Mouse (Mus musculus): ENCODE data around the gene Csf2rb.

The Csf2rb gene

DNA sequence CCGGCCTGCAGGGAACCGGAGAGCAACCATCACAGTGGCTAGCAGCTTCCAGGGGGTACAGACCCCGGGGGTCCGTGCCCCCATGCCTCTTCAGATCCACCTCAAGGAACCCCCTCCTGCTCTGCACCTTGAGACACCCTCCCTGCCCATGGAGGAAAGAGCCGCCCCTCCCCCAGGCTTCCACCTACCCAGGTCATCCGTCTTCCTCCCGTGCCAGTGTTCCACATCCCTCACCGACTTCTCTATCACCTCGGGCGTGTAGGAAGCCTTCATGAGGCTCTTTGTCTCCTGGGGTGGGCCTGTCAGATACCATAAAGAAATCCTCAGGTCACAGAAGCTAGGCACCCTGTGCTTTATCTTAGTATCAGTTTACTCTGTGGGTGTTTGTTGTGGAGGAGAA is 53.0 kb downstream of the Csf2rb start:
- DNase-seq (ENCODE audit: low read depth, low spot score), result no peak

DNA sequence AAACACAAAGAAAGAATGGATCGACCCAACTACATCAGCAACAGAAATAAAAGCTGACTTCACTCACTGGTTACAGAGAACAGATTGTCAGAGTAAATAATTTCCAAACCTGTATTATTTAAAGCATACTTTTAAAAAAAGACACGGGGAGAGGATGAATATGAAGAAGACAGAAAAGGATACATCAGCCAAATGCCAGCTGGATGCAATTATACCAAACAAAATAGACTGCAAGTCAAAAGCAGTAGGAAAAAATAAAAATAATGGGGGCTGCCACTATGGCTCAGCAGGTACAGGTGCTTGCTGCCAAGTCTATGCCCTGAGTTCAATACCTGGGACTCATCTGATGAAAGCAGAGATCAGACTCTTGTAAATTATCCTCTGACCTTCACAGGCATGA is 54.7 kb downstream of the Csf2rb start:
- no peak for DNase-seq (ENCODE audit: low read depth, low spot score)

DNA sequence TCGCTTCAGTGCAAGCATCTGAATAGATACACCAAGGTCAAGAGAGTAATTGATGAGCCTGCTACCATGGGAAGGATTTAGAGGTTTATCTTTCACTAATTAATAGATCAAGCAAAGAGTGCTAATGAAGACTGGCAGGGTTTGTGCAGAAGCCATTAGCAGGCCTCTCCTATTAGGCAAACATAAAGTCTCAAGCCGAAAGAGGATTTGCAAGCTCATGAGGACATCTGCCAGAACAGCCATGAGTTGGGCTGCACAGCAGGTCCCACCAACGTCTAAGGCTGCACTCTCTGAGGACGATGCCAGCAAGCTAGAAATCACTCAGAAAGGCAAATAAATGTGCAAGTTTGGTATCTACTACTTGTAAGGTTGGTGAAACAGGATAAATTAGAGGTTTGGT is 55.2 kb downstream of the Csf2rb start:
- no peak for DNase-seq (ENCODE audit: low read depth, low spot score)

DNA sequence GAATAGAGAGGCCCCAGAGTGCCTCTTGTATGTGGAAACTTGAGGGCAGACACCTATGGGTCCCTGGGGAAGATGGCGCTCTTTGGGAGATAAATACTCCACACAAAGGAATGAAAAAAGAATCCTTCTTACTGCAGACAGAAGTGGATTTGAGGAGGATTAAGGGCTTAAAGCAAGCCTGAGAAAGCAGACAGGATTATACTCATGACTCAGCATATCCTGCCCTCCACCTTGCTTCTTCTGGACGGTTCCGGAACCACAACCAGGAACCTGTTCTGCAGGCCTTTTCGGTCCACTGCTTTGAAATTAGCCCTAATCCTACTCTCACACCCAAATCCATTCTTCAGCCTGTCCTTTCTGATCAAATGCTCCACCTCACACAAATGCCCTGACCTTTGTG is 56.6 kb downstream of the Csf2rb start:
- no peak for DNase-seq (ENCODE audit: low read depth, low spot score)

- no peak for DNase-seq (ENCODE audit: low read depth, low spot score)
Observed at GRCm38 (mm10) chr15:78383450-78384219, 58.1 kb downstream of the Csf2rb start.

DNA sequence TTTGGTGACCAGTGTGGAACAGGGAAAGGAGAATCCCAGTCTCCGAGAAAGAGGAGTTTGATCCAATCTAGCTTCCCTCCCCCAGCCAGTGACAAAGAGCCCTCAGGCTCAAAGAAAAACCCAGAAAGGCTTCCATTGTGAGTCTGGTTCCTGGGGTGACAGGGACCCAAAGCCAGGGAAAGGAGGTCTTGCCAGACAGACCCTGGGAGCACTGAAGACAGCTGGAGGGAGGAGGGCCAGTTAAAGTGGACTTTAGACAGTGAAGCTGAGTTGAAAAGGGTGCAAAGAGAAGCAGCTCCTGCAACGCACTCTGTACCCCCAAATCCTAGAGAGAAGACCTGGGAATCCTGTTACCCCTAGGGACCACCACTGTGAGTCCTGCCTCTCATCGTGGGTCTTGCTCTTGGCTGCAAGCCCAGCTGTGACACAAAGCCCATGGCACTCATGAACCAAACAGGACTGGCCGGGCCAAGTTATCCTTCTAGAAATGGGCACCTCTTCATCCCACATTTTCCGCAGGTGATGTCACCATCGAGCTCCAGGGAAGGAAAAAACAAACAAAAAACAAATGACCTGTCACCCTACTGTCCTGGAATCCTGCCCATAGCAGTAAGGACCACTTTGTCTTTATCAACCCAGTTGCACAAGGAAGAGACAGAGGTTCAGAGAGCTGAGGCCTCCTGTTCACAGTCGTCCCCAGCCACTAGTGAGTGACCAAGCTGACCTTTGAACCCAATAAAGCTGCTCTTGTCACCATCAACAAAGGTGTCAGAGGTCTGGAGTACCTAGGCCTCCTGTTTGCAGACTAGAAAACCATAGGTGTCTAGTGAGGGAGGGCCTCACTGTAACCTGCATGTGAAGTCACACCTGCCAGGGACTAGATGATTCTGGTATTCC is 58.9 kb downstream of the Csf2rb start:
- no peak for DNase-seq (ENCODE audit: low read depth, low spot score)

GRCm38 (mm10) chr15:78385564-78385963 is 60.0 kb downstream of the Csf2rb start:
- no peak for DNase-seq (ENCODE audit: low read depth, low spot score)

GRCm38 (mm10) chr15:78390855-78391254 is 65.3 kb downstream of the Csf2rb start:
- no peak for DNase-seq (ENCODE audit: low read depth, low spot score)

- DNase-seq (ENCODE audit: low read depth, low spot score), result no peak
Observed at GRCm38 (mm10) chr15:78395478-78395962, 70.0 kb downstream of the Csf2rb start, which contains the start of gene Tex33. Gene Tex33 (minus strand): TSS chr15:78395912.

DNA sequence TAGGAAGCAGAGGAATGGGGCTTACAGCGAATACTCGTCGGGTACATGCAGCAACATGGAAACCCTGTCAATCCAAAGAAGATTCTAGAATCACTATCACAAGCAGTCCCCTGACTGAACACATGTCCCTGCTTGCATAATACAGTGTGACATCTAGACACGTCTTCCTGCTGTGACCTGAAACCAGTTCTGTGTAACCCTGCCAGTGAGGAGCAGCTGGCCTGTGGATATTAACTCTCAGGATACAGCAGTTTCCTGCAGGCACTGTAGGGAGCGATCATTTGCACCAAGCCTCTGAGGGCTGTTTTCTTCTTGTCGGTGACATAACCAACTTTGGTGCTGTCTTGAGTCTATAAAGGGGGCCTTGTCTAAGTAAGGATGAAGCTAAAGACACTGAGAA is 75.8 kb downstream of the Csf2rb start:
- DNase-seq (ENCODE audit: low read depth, low spot score), result peak; percentile 89

- DNase-seq (ENCODE audit: low read depth, low spot score), result peak; percentile 84
Observed at GRCm38 (mm10) chr15:78401921-78402320, 76.4 kb downstream of the Csf2rb start.

DNA sequence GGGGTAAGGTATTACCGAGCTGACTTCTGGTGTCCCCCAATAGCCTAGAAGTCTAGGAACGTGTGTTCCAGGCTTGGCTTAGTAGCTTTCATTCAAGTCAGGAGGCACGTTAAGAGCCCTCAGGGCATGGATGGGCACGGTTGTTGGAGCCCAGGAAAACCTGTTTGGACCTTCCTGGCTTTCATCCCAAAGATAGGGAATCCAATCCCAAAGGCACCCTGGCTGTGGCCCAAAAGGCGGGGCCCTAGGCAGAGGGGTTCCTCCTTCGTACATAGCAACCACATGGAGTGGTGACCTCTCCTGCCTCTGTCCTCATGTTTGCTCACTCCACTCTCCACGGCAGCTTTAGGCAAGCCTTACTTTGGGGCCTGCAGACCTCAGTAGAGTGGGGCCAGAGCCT is 76.9 kb downstream of the Csf2rb start:
- no peak for DNase-seq (ENCODE audit: low read depth, low spot score)

DNA sequence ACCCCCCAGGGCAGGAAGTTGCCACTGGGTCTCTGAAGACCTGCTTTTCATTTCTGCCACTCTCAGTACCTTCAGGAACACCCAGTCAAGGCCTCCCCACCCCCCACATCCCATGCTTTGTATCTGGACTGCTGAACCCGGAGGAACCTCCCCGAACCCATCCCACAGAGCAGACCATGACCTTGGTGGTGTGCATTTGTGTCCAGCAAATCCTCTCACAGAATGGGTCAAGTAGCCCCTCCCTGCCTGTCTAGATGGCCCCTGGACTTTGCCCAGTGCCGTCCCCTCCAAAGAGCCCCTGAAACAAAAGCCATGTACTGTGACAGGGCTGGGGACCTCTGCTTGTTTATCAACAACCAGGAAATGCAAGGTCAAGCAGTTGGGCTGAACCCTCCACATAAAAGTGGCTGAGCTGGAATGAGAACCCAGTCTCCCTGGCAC is 77.8 kb downstream of the Csf2rb start:
- DNase-seq (ENCODE audit: low read depth, low spot score), result no peak
